Mouse (Mus musculus) embryonic fibroblast, embryonic 13.5 days (primary cell): ENCODE data around the gene Sumo3.

Source experiments
- CTCF ChIP-seq: IDR thresholded peaks from 2 replicates; pipeline ENCODE4 v1.5.1; 2011; ENCODE audit warnings: mild to moderate bottlenecking, control low read depth, low read length, moderate library complexity, borderline replicate concordance; ENCODE audit not compliant: insufficient read depth
- POLR2A ChIP-seq: IDR thresholded peaks from 2 replicates; pipeline ENCODE4 v1.6.1; 2011; ENCODE audit warnings: low read depth, mild to moderate bottlenecking, control low read depth, low read length, moderate library complexity

DNA sequence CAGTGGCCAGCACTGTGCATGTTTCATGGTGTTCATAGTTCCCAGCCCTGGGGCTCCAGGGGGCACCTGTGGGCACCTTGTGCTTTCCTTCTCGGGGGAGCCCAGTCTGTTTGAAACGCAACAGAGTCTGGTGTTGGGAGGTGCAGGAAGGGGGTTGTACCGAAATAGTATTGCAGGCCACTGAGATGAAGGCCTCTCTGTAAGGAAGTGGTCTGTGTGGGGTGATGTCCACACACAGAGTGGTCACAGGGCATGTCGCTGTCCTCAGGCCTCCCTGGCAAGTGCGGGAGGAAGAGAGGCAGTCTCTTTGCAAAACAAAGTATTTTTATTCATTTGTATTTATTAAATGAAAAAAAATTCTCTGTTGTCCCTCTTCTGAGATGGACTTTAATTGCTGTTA, 39.7 kb downstream of the Sumo3 start:
- TF ChIP-seq CTCF (no peak), POLR2A (no peak)
